In genomic region chr1:190927751-190928369, GRCm38 (mm10) we compare ENCODE assay signal across 8 mouse cellular contexts. TPM values are rescaled to one million over a fixed set of nuclear protein-coding genes. Genes with fewer than 3 reads are reported as not detected.
DNase-seq lines count a peak whose midpoint lies in the region; ATAC-seq and TF ChIP-seq lines count a peak whose summit lies in the region.

No protein-coding gene starts in this region.

- H3K9ac ChIP-seq in heart, embryonic 12.5 days = peak overlapping the region; percentile 97
- peak overlapping the region; percentile 94 for H3K9ac ChIP-seq in heart, embryonic 13.5 days
- peak overlapping the region; percentile 88 for H3K9ac ChIP-seq in liver, embryonic 12.5 days

- WGBS in heart, embryonic 12.5 days = 9% methylated on average over 16 of the region's 16 CpGs
- WGBS in heart, embryonic 13.5 days = 9% methylated on average over 16 of the region's 16 CpGs
- WGBS in liver, embryonic 12.5 days (ENCODE audit: insufficient replicate concordance) = 7% methylated on average over 16 of the region's 16 CpGs
- 12% methylated on average over 16 of the region's 16 CpGs for WGBS in olfactory bulb, adult 2 months

- 0 out of 2 replicates have a peak, but pooled peaks have one; percentile 1 for ATAC-seq in heart, embryonic 12.5 days (ENCODE audit: insufficient number of reproducible peaks, low FRiP score)
- ATAC-seq in heart, embryonic 13.5 days (ENCODE audit: extremely low read depth, insufficient number of reproducible peaks, low FRiP score, low TSS enrichment) = no peak
- peak; percentile 32 for ATAC-seq in liver, embryonic 12.5 days

- peaks cover 2% of the 10 kb centered on the region; the same call in 1 of the 2 replicates for H3K36me3 ChIP-seq in heart, embryonic 12.5 days
- peaks cover 6% of the 10 kb centered on the region for H3K36me3 ChIP-seq in heart, embryonic 13.5 days
- H3K36me3 ChIP-seq in liver, embryonic 12.5 days = peaks cover 2% of the 10 kb centered on the region

- peak overlapping the region; percentile 99 for H3K27ac ChIP-seq in heart, embryonic 12.5 days (ENCODE audit: poor library complexity, severe bottlenecking)
- peak overlapping the region; percentile 97 for H3K27ac ChIP-seq in heart, embryonic 13.5 days (replicated peaks)
- H3K27ac ChIP-seq in liver, embryonic 12.5 days = peak overlapping the region; percentile 96
- H3K27ac ChIP-seq in olfactory bulb, adult 2 months (ENCODE audit: insufficient read depth, low read depth, low read length) = peak overlapping the region; percentile 16; the same call in 1 of the 2 replicates

- H3K4me1 ChIP-seq in heart, embryonic 12.5 days (replicated peaks) = peaks cover 14% of the 10 kb centered on the region
- peaks cover 22% of the 10 kb centered on the region for H3K4me1 ChIP-seq in heart, embryonic 13.5 days
- peaks cover 26% of the 10 kb centered on the region for H3K4me1 ChIP-seq in liver, embryonic 12.5 days
- peaks cover 3% of the 10 kb centered on the region; the same call in 1 of the 2 replicates for H3K4me1 ChIP-seq in olfactory bulb, adult 2 months (ENCODE audit: control insufficient read depth, insufficient read depth, low read length)

- peak overlapping the region; percentile 88 for H3K4me3 ChIP-seq in heart, embryonic 12.5 days
- H3K4me3 ChIP-seq in heart, embryonic 13.5 days = peak overlapping the region; percentile 85
- H3K4me3 ChIP-seq in liver, embryonic 12.5 days = peak overlapping the region; percentile 76
- peak overlapping the region; percentile 94 for H3K4me3 ChIP-seq in olfactory bulb, adult 2 months (ENCODE audit: insufficient read depth, low read depth, low read length)

- H3K27me3 ChIP-seq in heart, embryonic 12.5 days (replicated peaks) = 0 out of 2 replicates have a peak, but pooled peaks cover 4% of the 10 kb centered on the region
- H3K27me3 ChIP-seq in heart, embryonic 13.5 days (replicated peaks) = no peaks in the 10 kb centered on the region
- H3K27me3 ChIP-seq in liver, embryonic 12.5 days (replicated peaks) = 0 out of 2 replicates have a peak, but pooled peaks cover 6% of the 10 kb centered on the region

- no peak for DNase-seq in heart, adult 9 months (ENCODE audit: low spot score in 2 of 2)
- DNase-seq in adipocyte (ENCODE audit: low spot score) = peak; percentile 70
- DNase-seq in c-Kit-positive CD71-positive TER-119-positive erythroid progenitor cells, embryonic 14.5 days (ENCODE audit: low spot score) = no peak
- no peak for DNase-seq in thymus, postnatal 14 days

- TF ChIP-seq CTCF in olfactory bulb, adult 2 months (IDR thresholded peaks at IDR 0.05; ENCODE audit: insufficient read depth, low read depth, low read length) = no peak

- H3K9me3 ChIP-seq in heart, embryonic 12.5 days (replicated peaks) = no peaks in the 10 kb centered on the region
- H3K9me3 ChIP-seq in heart, embryonic 13.5 days = no peaks in the 10 kb centered on the region
- no peaks in the 10 kb centered on the region for H3K9me3 ChIP-seq in liver, embryonic 12.5 days (replicated peaks)

- H3K4me2 ChIP-seq in heart, embryonic 12.5 days = peak overlapping the region; percentile 84
- H3K4me2 ChIP-seq in heart, embryonic 13.5 days = peak overlapping the region; percentile 89
- H3K4me2 ChIP-seq in liver, embryonic 12.5 days = peak overlapping the region; percentile 74

- TF ChIP-seq POLR2A in olfactory bulb, adult 2 months (IDR thresholded peaks at IDR 0.05; ENCODE audit: insufficient read depth, low read depth, low read length) = no peak

RNA-seq across cellular contexts. Expression of gene Angel2, which starts 2.9 kb away (rescaled TPM):
- polyA plus RNA-seq in heart, embryonic 12.5 days (2016; fragmentation: Nextera tagmentation; extraction: Ambion mirVana) = 38.2 and 38.3 TPM in 2 replicates
- polyA plus RNA-seq in heart, embryonic 13.5 days (2015; fragmentation: Nextera tagmentation; extraction: Ambion mirVana) = 27.6 and 28.6 TPM in 2 replicates
- polyA plus RNA-seq in liver, embryonic 12.5 days (2016; fragmentation: Nextera tagmentation; extraction: Ambion mirVana) = 21.4 and 23.6 TPM in 2 replicates
- not detected in 2 replicates for polyA plus RNA-seq in olfactory bulb, adult 2 months (2012; ENCODE audit: insufficient read depth, insufficient read length, low replicate concordance, missing spikeins)

RNA-seq across cellular contexts. Expression of gene Rps6kc1, which starts 16.3 kb away (rescaled TPM):
- polyA plus RNA-seq in heart, embryonic 12.5 days (2016; fragmentation: Nextera tagmentation; extraction: Ambion mirVana) = 11.9 and 13.1 TPM in 2 replicates
- 8.3 and 10.1 TPM in 2 replicates for polyA plus RNA-seq in heart, embryonic 13.5 days (2015; fragmentation: Nextera tagmentation; extraction: Ambion mirVana)
- 5.5 and 5.7 TPM in 2 replicates for polyA plus RNA-seq in liver, embryonic 12.5 days (2016; fragmentation: Nextera tagmentation; extraction: Ambion mirVana)
- not detected in 2 replicates for polyA plus RNA-seq in olfactory bulb, adult 2 months (2012; ENCODE audit: insufficient read depth, insufficient read length, low replicate concordance, missing spikeins)

RNA-seq across cellular contexts. Expression of gene Vash2, which starts 51.2 kb away (rescaled TPM):
- polyA plus RNA-seq in heart, embryonic 12.5 days (2016; fragmentation: Nextera tagmentation; extraction: Ambion mirVana) = 68.6 and 74.0 TPM in 2 replicates
- polyA plus RNA-seq in heart, embryonic 13.5 days (2015; fragmentation: Nextera tagmentation; extraction: Ambion mirVana) = 46.2 and 47.6 TPM in 2 replicates
- polyA plus RNA-seq in liver, embryonic 12.5 days (2016; fragmentation: Nextera tagmentation; extraction: Ambion mirVana) = 3.9 and 4.0 TPM in 2 replicates
- polyA plus RNA-seq in olfactory bulb, adult 2 months (2012; ENCODE audit: insufficient read depth, insufficient read length, low replicate concordance, missing spikeins) = not detected in 2 replicates

Comparison
In these comparisons a context has a peak if more than half of its experiments do, and no peak if none do; other contexts are left out.
1. H3K27ac ChIP-seq: peak in every context shown above with its lines; median percentile 99 in heart, embryonic 12.5 days; 97 in heart, embryonic 13.5 days; 96 in liver, embryonic 12.5 days; 16 in olfactory bulb, adult 2 months.